Mouse (Mus musculus) intestine, embryonic 16.5 days (tissue): ENCODE data around the gene Msmp. TPM values are rescaled to one million over a fixed set of nuclear protein-coding genes. Genes with fewer than 3 reads are reported as not detected.

ENCODE experiments used
- ATAC-seq: fragments of 200-750 bp; cut with Nextera tagmentation; 2 replicates; pipeline ENCODE4 v1.8.0; 2017; ENCODE audit warnings: moderate TSS enrichment, moderate library complexity
- H3K27ac ChIP-seq: fragments of 300-500 bp; sonication (generic); 2 replicates; pipeline ENCODE4 v1.5.1; 2014; ENCODE audit warnings: mild to moderate bottlenecking, low read length
- H3K27me3 ChIP-seq: fragments of 300-500 bp; sonication (generic); replicated peaks from 2 replicates; pipeline ENCODE4 v1.6.1; 2014; ENCODE audit warnings: low read length, control low read depth, mixed read lengths; ENCODE audit not compliant: control insufficient read depth, insufficient read depth
- H3K36me3 ChIP-seq: fragments of 300-500 bp; sonication (generic); 2 replicates; pipeline ENCODE4 v1.6.1; 2014; ENCODE audit warnings: low read length, control low read depth; ENCODE audit not compliant: control insufficient read depth, insufficient read depth
- H3K4me1 ChIP-seq: fragments of 300-500 bp; sonication (generic); 2 replicates; pipeline ENCODE4 v1.6.1; 2014; ENCODE audit warnings: low read length, control low read depth, mixed read lengths; ENCODE audit not compliant: control insufficient read depth, insufficient read depth
- H3K4me2 ChIP-seq: fragments of 300-500 bp; sonication (generic); 2 replicates; pipeline ENCODE4 v1.6.1; 2014; ENCODE audit warnings: low read depth, low read length, control low read depth
- H3K4me3 ChIP-seq: fragments of 300-500 bp; sonication (generic); 2 replicates; pipeline ENCODE4 v1.5.1; 2014; ENCODE audit warnings: mild to moderate bottlenecking, low read length
- H3K9ac ChIP-seq: fragments of 300-500 bp; sonication (generic); 2 replicates; pipeline ENCODE4 v1.6.1; 2014; ENCODE audit warnings: low read depth, low read length
- H3K9me3 ChIP-seq: fragments of 300-500 bp; sonication (generic); 2 replicates; pipeline ENCODE4 v1.6.1; 2016; ENCODE audit warnings: low read length, control low read depth; ENCODE audit not compliant: control insufficient read depth
- WGBS: fragments of 180-500 bp; shearing (Covaris S2); extraction: QIAGEN DNeasy Blood & Tissue Kit; methylation state at CpG from one replicate; pipeline ENCODE4 v1.1.7; 2014; 5-methylcytosine and 5-hydroxymethylcytosine counted together
- polyA plus RNA-seq: library from polyadenylated mRNA; unstranded; fragments of >200 nt; fragmentation: Nextera tagmentation; extraction: Ambion mirVana; gene quantifications from 2 replicates; pipeline ENCODE4 v1.2.1, GENCODE M21; 2015

The Msmp gene
- polyA plus RNA-seq, result 1.0 TPM in 1 of 2 replicates, not detected in the other

DNA sequence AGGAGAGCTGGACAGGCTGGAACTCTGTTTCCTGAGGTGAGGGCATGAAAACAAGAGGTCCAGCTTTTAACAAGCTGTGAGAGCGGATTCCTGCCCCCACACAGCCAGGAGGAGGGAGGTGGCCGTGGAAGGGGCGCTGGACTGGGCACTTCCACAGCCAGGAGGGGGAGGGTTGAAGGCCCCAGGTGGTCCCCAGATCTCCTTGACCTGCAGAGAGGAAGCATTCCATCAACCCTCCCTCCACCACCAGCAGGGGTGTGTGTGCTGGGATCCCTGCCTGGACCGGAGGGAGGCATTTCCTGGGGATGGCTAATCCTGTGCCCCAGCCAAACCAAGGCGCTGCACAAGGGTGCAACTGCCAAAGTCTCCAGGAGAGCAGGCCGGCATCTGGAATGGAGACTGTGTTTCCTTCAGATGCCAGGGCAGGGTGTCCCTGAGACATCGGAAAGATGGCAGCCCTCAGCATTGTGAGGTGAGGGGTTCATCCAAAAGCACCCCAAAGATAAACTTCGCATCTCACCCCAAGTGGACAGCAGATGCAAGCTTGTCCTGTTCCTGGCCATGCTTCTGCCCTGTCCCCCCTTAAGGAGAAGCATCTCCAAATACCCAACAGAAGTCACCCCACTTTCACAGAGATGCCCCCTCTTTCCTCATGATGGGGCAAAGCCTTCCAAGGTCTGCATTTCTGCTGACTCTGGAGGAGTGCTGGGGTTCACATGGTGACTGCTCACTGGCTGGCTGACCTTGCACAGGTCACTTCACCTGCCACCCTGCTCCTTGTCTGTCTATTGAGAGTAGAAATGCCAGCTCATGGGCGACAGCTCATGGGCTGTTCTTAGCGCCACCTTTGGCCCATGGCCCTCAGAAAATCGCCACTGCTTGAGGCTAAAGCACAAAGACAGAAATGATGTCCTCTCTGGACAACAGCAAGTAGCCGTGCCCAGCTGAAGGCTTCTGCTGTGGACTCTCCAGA, at the start of gene Msmp:
Gene Msmp (minus strand): TSS at position 51 of the 973 bp plus-strand sequence.
- ATAC-seq, result no peak; the same call in 1 of the 2 replicates
- H3K27me3 ChIP-seq, result no peaks in the 10 kb centered on the region
- 69% methylated on average over 12 of the region's 12 CpGs for WGBS

GRCm38 (mm10) chr4:43633736-43634135, 49.4 kb upstream of the Msmp start:
- H3K4me2 ChIP-seq, result no peak overlapping the region
- H3K9ac ChIP-seq, result no peak overlapping the region
- WGBS, result 90% methylated on average over 2 of the region's 2 CpGs
- no peaks in the 10 kb centered on the region for H3K36me3 ChIP-seq
- peaks cover 9% of the 10 kb centered on the region for H3K4me1 ChIP-seq
- no peak overlapping the region for H3K4me3 ChIP-seq
- no peak overlapping the region for H3K27ac ChIP-seq
- H3K9me3 ChIP-seq, result no peaks in the 10 kb centered on the region
- no peak for ATAC-seq
- H3K27me3 ChIP-seq, result 0 out of 2 replicates have a peak, but pooled peaks cover 3% of the 10 kb centered on the region

More for the DNA sequence above, at the start of gene Msmp:
- Histone ChIP-seq H3K4me2 (no peak within 1 kb of the TSS), H3K27ac (no peak within 1 kb of the TSS), H3K9me3 (no peaks in the 10 kb centered on the region), H3K9ac (no peak within 1 kb of the TSS), H3K36me3 (peaks cover 14% of the 10 kb centered on the region; the same call in 1 of the 2 replicates), H3K4me1 (peaks cover 2% of the 10 kb centered on the region; the same call in 1 of the 2 replicates), H3K4me3 (no peak within 1 kb of the TSS)

DNA sequence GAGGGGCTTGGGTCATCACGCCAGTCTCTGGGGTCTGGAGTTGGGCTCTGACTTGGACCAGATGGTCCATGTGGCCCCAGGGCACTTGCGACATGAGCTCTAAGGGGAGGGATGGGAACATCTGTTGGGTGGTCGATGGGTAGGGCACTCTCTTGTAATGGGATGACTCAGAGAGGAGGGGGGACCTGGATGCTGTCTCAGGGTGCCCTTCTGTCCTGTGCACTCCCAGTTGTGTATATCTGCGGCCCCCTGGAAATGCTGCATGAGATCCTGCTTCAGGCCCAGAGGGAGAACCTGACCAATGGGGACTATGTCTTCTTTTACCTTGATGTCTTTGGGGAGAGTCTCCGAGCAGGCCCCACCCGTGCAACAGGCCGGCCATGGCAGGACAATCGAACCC, 49.0 kb upstream of the Msmp start:
- 83% methylated on average over 8 of the region's 8 CpGs for WGBS
- no peak overlapping the region for H3K9ac ChIP-seq
- H3K4me3 ChIP-seq, result no peak overlapping the region
- no peaks in the 10 kb centered on the region for H3K9me3 ChIP-seq
- H3K4me1 ChIP-seq, result peaks cover 9% of the 10 kb centered on the region
- no peak for ATAC-seq
- H3K27ac ChIP-seq, result no peak overlapping the region
- H3K4me2 ChIP-seq, result no peak overlapping the region
- H3K27me3 ChIP-seq, result 0 out of 2 replicates have a peak, but pooled peaks cover 3% of the 10 kb centered on the region
- no peaks in the 10 kb centered on the region for H3K36me3 ChIP-seq

DNA sequence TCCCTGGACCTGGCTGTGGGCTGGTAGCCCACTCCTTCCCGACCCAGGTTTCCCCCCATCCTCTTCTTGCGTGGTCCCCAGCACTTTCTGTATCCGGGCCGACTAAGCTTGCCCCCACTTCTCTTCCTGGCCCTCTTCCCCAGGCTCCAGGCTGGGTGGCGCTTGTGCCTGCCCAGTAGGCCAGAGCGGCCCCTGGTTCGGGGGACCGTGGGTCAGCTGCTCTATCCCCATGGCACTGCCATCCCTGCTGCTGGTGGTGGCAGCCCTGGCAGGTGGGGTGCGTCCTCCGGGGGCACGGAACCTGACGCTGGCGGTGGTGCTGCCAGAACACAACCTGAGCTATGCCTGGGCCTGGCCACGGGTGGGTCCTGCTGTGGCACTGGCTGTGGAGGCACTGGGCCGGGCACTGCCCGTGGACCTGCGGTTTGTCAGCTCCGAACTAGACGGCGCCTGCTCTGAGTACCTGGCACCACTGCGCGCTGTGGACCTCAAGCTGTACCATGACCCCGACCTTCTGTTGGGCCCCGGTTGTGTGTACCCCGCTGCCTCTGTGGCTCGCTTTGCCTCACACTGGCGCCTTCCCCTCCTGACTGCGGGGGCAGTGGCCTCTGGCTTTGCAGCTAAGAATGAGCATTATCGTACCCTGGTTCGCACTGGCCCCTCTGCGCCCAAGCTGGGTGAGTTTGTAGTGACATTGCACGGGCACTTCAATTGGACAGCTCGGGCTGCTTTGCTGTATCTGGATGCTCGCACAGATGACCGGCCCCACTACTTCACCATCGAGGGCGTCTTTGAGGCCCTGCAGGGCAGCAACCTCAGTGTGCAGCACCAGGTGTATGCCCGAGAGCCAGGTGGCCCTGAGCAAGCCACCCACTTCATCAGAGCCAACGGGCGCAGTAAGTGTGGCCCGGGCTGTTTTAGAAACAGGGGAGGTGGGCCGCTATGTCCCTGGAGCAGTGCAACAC, 47.9 kb upstream of the Msmp start:
- H3K9ac ChIP-seq, result peak overlapping the region; percentile 81

GRCm38 (mm10) chr4:43631046-43631955, 47.0 kb upstream of the Msmp start, which contains the start of gene Npr2:
Gene Npr2, plus strand, starts transcription at chr4:43631935.
- Histone ChIP-seq H3K27ac (peak within 1 kb of the TSS; percentile 43), H3K4me1 (peaks cover 9% of the 10 kb centered on the region), H3K36me3 (no peaks in the 10 kb centered on the region), H3K9ac (peak within 1 kb of the TSS; percentile 81), H3K4me3 (peak within 1 kb of the TSS; percentile 62), H3K27me3 (0 out of 2 replicates have a peak, but pooled peaks cover 3% of the 10 kb centered on the region), H3K9me3 (no peaks in the 10 kb centered on the region), H3K4me2 (peak within 1 kb of the TSS; percentile 85)
- WGBS, result 1% methylated on average over 50 of the region's 70 CpGs
- ATAC-seq, result peak; percentile 69

More for the DNA sequence above, 47.9 kb upstream of the Msmp start:
- 52% methylated on average over 42 of the region's 42 CpGs for WGBS
- no peaks in the 10 kb centered on the region for H3K36me3 ChIP-seq
- peak overlapping the region; percentile 62 for H3K4me3 ChIP-seq
- peak overlapping the region; percentile 85 for H3K4me2 ChIP-seq
- no peak; the same call in 1 of the 2 replicates for ATAC-seq
- no peaks in the 10 kb centered on the region for H3K9me3 ChIP-seq
- 0 out of 2 replicates have a peak overlapping the region, but pooled peaks have one; percentile 5 for H3K27ac ChIP-seq
- H3K4me1 ChIP-seq, result peaks cover 9% of the 10 kb centered on the region
- H3K27me3 ChIP-seq, result 0 out of 2 replicates have a peak, but pooled peaks cover 3% of the 10 kb centered on the region

GRCm38 (mm10) chr4:43630671-43631045, 46.4 kb upstream of the Msmp start:
- H3K9me3 ChIP-seq, result no peaks in the 10 kb centered on the region
- no peaks in the 10 kb centered on the region for H3K36me3 ChIP-seq
- WGBS, result 38% methylated on average over 5 of the region's 5 CpGs
- H3K27me3 ChIP-seq, result 0 out of 2 replicates have a peak, but pooled peaks cover 3% of the 10 kb centered on the region
- H3K9ac ChIP-seq, result peak overlapping the region; percentile 81; the same call in 1 of the 2 replicates
- peak overlapping the region; percentile 85 for H3K4me2 ChIP-seq
- H3K4me1 ChIP-seq, result peaks cover 9% of the 10 kb centered on the region
- H3K27ac ChIP-seq, result peak overlapping the region; percentile 39; the same call in 1 of the 2 replicates
- H3K4me3 ChIP-seq, result peak overlapping the region; percentile 62; the same call in 1 of the 2 replicates
- 0 out of 2 replicates have a peak, but pooled peaks have one; percentile 6 for ATAC-seq

- H3K36me3 ChIP-seq, result no peaks in the 10 kb centered on the region
- WGBS, result 7% methylated on average over 5 of the region's 5 CpGs
- 0 out of 2 replicates have a peak, but pooled peaks cover 3% of the 10 kb centered on the region for H3K27me3 ChIP-seq
- peaks cover 9% of the 10 kb centered on the region for H3K4me1 ChIP-seq
- H3K9me3 ChIP-seq, result peaks cover 5% of the 10 kb centered on the region
- ATAC-seq, result peak; percentile 49
- H3K4me2 ChIP-seq, result 0 out of 2 replicates have a peak overlapping the region, but pooled peaks have one; percentile 7
- H3K9ac ChIP-seq, result no peak overlapping the region
- H3K27ac ChIP-seq, result no peak overlapping the region
- no peak overlapping the region for H3K4me3 ChIP-seq
Observed at GRCm38 (mm10) chr4:43630030-43630581, 45.8 kb upstream of the Msmp start.
